Mouse (Mus musculus) kidney, postnatal 14 days (tissue): ENCODE data around the gene Ltbp3.
A peak's percentile ranks its signal among the peaks of the same experiment; 100 is the strongest.

Source experiments
- DNase-seq: peaks from one replicate; pipeline ENCODE4 v3.0.0; 2022; ENCODE audit warnings: mixed read lengths

Ltbp3 gene

GRCm38 (mm10) chr19:5725029-5725707 lies 15.5 kb upstream of the Ltbp3 start:
- no peak for DNase-seq

- peak; percentile 89 for DNase-seq
These were observed 14.8 kb upstream of the Ltbp3 start, which contains the start of gene Ehbp1l1 for GRCm38 (mm10) chr19:5725767-5726515. Gene Ehbp1l1 (minus strand): TSS chr19:5726317.

GRCm38 (mm10) chr19:5726961-5727578 lies 13.6 kb upstream of the Ltbp3 start:
- no peak for DNase-seq

- DNase-seq, result peak; percentile 89
These were observed 13.0 kb upstream of the Ltbp3 start for GRCm38 (mm10) chr19:5727701-5728100.

DNA sequence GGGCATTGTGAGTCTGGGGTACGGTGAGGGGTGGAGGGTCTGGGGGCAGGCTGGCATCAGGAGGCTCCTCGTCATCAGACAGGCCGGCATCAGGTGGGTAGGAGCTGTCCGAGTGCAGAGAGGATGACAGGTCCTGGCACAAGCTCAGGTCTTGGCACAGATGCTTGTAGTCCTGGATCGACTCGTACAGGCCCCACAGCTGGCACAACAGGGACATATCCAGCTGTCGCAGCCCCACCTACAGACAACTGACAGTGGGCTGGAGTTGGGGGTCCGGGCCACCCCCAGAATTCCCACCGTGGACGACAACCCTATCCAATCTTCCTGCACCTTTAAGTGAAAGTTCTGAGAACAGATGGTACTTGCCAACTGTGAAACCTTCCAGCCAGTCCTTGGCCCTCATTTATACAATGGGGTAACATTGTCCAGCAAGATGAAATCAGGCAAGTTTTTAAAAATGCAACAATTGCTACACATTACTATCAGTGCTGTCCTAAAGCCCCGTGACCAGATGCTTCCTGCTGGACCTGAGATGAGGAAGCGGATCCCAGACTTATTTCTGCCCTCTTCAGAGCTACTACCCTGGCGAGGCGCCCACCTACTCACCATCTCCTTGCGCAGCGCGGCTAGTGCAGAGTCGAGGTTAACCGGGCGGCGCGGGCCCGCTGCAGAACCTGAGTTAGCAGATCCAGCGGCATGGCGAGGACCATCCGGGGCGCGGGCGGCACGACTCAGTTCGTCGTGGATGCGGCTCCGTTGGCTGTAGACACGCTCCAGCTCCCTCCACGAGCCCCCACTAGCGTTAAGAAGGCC lies 11.9 kb upstream of the Ltbp3 start:
- DNase-seq, result peak; percentile 70

- peak; percentile 94 for DNase-seq
These were observed 11.3 kb upstream of the Ltbp3 start, which contains the start of gene Fam89b for GRCm38 (mm10) chr19:5729444-5729815. Gene Fam89b (minus strand): TSS chr19:5729653.

GRCm38 (mm10) chr19:5730314-5731186 lies 10.2 kb upstream of the Ltbp3 start:
- DNase-seq, result no peak

GRCm38 (mm10) chr19:5731264-5731978 lies 9.3 kb upstream of the Ltbp3 start:
- DNase-seq, result peak; percentile 96

GRCm38 (mm10) chr19:5734325-5734724 lies 6.4 kb upstream of the Ltbp3 start:
- no peak for DNase-seq

GRCm38 (mm10) chr19:5739446-5739845 lies 1.3 kb upstream of the Ltbp3 start:
- no peak for DNase-seq

GRCm38 (mm10) chr19:5741641-5742240 lies 1.0 kb downstream of the Ltbp3 start:
- DNase-seq, result peak; percentile 88

- DNase-seq, result peak; percentile 46
These were observed 1.5 kb downstream of the Ltbp3 start for GRCm38 (mm10) chr19:5742241-5742641.

- peak; percentile 41 for DNase-seq
These were observed 2.9 kb downstream of the Ltbp3 start for GRCm38 (mm10) chr19:5743576-5743975.

DNA sequence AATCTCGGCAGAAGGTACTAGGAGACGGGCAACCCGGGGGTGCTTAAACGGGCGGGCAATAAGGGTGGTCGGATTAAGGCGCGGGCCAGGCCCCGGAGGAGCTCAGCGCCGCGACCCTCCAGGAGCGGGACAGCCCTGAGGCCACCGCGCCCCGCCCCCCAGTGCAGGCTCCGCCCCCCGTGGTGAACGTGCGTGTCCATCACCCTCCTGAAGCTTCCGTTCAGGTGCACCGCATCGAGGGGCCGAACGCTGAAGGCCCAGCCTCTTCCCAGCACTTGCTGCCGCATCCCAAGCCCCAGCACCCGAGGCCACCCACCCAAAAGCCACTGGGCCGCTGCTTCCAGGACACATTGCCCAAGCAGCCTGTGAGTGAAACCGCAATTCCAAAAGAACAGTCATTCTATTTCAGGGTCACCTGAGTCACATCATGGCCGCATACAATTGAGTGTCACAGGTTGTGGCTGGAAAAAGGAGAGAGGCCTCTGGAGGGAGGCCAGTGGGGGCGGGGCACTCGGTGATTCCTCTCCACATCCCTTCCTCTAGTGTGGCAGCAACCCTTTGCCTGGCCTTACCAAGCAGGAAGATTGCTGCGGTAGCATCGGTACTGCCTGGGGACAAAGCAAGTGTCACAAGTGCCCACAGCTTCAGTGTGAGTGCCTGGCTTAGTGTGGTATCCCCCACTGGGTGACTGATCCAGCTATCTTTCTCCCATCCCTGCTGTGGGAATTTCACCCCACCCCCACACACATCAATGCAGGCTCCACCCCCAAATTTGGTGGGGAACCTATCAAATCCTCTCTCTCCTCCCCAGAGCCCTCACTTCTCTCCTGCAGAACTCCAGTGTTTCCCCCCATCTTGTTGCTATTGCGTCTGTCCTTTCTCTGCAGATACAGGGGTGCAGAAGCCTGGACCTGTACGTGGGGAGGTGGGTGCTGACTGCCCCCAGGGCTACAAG lies 5.3 kb downstream of the Ltbp3 start:
- no peak for DNase-seq

GRCm38 (mm10) chr19:5746907-5747363 lies 6.2 kb downstream of the Ltbp3 start:
- DNase-seq, result no peak

GRCm38 (mm10) chr19:5749476-5749875 lies 8.8 kb downstream of the Ltbp3 start:
- DNase-seq, result no peak

DNA sequence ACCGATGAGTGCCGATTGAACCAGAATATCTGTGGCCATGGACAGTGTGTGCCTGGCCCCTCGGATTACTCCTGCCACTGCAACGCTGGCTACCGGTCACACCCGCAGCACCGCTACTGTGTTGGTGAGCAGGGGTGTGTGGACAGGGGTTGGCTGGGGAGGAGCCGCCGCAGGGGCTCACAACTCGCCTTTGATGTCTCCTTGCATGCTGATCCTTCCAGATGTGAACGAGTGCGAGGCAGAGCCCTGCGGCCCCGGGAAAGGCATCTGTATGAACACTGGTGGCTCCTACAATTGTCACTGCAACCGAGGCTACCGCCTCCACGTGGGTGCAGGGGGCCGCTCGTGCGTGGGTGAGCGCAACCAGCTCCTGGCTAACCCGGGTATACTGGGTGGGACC lies 10.2 kb downstream of the Ltbp3 start:
- DNase-seq, result no peak

GRCm38 (mm10) chr19:5751742-5752141 lies 11.0 kb downstream of the Ltbp3 start:
- peak; percentile 58 for DNase-seq

DNA sequence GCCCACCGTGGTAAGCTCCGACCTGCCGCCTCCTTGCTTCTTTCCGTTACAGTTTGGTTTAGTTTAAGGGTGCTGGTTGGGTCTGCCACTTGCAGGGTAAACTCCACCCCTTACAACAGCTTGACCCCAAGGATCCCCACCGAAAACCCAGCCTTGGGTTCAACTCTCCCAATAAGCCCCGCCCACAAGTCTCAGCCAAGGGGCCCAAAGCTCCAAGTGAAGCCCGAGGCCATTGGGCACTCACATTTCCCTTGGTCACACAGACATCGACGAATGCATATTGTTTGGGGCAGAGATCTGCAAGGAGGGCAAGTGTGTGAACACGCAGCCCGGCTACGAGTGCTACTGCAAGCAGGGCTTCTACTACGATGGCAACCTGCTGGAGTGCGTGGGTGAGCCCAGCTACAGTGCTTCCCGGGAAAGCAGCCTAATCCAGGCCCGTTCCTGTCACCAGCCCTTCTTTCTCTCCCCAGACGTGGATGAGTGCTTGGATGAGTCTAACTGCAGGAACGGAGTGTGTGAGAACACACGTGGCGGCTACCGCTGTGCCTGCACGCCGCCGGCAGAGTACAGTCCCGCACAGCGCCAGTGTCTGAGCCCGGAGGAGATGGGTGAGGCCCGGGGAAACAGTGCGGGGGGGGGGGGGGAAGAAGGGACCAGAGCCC lies 15.7 kb downstream of the Ltbp3 start:
- DNase-seq, result no peak
